Mouse (Mus musculus) MEL-GATA-1-ER (cell line): ENCODE measurements around the gene Pelp1.
A peak's percentile ranks its signal among the peaks of the same experiment; 100 is the strongest.
"Not testable (repeated sequence)": the region's sequence is repeated elsewhere in the genome, so short reads cannot be mapped to it uniquely, and the experiment has no call there.

Experiments used
- DNase-seq: peaks from one replicate; pipeline ENCODE4 v3.0.0-alpha.2; 2012; ENCODE audit warnings: low read depth; ENCODE audit errors: extremely low read depth

Gene Pelp1

DNA sequence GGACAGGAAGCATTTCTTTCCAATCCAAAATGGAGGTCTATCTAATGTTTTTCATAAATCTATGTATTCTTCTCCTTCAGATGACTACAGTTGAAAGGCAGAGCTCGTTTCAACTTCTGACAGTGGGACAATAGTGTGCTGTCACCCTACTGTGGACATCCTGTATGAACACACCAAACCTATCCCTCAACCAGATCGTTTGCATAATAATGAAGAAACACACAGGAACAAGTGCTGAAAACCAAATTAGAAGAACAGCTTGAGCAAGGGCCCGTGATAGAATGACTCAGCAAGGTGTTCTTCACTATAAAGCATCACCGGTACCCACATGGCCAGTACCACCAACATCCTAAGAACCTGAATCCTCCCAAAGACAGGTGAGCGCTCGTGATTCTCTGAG, 16.8 kb upstream of the Pelp1 start:
- not testable (repeated sequence) for DNase-seq

DNA sequence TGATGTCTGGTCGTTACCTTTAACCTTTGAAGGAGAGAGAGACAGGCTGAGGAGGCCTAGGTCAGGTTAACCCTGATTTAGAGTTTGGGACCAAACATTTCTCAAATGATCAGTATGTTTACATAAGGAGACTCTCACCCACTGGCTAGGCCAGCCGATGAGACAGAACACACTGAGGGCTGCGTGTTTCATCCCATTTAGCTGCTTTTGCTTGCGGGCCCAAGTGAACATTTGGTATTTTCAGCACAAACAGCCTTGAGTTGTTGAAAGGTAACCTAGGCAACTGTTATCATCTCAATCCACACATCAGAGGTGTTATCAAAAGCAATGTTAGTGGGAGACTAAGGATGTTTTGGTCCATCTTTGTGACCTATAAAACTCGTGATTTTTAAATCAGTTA, 9.7 kb upstream of the Pelp1 start:
- DNase-seq: no peak

DNA sequence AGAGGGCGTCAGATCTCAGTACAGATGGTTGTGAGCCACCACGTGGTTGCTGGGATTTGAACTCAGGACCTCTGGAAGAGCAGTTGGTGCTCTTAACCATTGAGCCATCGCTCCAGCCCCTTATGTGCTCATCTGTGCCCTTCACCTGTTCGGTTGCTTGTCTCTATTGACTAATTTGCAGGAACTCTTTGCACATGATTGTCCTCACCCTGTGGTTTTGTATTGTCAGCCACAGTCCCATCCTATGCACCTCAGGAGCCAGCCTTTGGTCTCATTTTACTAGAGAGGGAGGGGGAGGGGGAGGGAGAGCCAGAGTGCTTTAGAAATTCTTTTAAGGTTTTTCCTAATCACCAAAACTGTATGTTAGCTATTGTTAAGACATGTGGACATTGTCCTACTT, 8.4 kb upstream of the Pelp1 start:
- no peak for DNase-seq

DNA sequence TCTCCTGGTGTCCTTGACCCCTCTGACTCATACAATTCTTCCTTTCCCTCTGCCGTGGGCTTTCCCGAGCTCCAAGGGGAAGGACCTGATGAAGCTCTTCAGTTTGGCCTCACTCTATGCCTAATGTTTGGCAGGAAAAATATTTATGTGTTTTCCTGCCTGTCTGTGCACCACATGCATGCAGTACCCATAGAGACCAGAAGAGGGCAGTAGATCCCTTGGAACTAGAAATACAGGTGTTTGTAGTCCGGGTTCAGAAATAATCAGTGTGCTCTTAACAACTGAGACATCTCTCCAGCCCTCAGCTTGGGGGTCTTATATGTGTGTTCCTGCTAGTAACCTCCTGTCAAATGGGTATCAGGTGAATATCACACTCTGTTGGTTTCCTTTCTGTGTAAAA, 4.1 kb upstream of the Pelp1 start:
- peak; percentile 58 for DNase-seq

DNA sequence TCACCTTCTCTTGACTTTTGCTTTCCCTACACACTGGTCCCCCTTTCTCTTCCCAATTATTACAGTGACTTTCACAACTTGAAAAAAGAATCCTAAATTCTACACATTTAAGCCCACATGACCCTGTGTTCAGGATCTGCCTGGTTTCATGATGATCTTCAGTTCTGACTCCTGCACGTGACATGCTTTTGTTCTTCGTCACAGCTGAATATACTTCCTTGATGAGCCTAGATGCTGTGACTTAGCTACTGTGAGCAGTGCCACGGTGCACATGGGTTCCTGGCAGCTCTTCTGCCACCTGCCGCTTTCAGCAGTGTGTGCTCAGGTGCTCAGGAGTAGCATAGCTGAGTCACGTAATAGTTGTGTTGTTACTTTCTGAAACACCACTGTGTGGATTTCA, 2.8 kb upstream of the Pelp1 start:
- no peak for DNase-seq

DNA sequence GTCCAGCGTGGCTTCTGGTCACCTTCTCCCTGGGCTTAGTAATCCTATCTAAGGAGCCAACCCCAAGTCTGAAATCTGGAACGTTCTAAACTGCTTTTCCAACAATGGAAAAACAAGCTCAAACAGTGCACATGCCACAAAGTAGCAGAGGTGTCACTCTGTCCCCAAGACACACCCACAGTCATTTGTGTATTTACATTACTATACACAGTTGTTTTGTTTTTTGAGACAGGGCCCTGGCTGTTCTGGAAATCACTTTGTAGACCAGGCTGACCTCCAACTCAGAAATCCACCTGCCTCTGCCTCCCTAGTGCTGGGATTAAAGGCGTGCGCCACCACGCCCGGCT, 439 bp upstream of the Pelp1 start:
- DNase-seq: no peak

DNA sequence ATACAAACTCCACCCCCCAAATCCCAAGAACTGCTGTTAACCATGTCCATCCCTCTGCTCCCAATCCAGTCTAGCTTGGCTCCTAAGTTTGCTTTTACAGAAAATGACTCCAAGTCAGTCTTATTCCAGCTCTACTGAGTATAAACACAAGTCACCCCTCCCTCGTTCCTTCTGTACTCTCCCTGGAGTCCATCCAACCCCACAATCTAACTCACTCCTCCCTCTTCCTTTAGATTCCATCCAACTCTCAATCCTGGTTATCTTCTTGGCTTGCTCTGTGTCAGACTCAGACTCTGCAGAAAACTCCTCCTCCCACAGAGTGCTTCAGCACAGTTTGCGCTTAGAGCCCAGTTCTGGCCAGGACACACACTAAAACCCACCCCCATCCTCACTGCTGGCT, 6.2 kb downstream of the Pelp1 start:
- DNase-seq: no peak

DNA sequence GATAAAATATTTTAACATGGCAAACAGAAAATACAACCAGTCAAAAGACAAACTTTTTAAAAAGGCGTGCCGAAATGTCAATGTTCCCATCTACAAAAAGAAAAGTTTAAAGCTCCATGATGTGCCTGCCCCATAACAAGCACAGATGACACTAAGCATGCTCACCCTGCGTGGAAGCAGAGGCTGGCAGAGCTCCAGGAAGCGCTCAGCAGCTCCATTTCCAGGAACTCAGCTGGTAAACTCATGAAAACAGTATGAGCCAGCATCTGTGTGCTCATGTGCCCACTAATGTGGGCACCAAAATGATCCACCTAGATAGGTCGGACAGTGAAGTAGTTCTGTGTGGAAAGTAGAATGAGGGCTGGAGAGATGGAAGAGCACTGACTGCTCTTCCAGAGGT, 20.4 kb downstream of the Pelp1 start:
- DNase-seq: no peak

DNA sequence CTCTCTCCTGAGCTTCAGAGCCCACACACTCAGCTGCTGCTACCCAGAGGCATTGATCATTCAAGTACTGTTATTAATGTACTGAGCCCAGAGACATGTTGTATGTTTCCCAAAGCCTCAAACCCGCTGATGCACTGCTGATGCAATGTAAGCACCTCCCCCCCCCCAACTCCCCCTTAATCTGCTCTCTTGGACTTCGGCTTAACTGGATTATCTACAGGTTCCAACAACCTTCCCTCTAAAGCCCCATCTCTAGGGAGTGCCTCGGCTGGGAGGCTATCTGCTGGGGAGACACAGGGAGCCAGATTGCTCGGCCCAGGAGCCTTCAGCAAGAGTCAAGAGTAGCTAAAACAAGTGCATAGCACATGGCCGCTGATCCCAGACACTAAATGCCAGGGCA, 22.4 kb downstream of the Pelp1 start:
- no peak for DNase-seq

DNA sequence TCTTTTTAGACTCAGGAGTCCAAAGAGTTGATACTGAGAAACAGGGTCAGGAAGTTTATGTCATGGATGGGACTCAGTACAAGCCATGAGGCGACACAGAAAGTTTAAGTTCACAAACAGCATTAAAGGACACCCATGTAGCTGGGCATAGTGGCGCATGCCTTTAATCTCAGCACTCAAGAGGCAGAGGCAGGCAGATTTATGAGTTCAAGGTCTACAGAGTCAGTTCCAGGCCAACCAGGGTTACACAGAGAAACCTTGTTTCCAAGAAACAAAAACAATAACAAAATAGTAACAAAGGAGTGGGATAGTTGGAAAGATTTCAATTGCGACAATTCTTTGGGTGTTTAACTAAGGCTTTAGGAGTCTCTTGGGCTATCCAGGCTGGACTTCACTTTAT, 25.7 kb downstream of the Pelp1 start:
- no peak for DNase-seq

DNA sequence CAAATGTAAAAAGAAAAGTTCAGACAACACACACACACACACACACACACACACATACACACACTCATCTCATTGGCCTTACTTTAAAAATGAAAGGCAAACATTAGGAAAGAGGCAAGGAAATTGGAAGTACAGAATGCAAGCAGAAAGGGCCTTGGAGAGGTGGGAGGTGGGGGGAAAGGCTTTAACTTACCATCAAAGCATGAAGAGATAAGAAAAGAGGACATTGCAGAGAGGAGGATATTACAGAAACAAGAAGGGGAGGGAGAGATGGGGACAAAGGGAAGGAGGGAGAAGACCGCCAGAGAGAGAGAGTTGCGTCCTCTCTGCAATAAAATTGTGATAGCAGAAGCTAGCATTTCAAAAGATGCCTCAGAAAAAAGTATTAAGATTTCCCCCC, 28.5 kb downstream of the Pelp1 start:
- DNase-seq: no peak

DNA sequence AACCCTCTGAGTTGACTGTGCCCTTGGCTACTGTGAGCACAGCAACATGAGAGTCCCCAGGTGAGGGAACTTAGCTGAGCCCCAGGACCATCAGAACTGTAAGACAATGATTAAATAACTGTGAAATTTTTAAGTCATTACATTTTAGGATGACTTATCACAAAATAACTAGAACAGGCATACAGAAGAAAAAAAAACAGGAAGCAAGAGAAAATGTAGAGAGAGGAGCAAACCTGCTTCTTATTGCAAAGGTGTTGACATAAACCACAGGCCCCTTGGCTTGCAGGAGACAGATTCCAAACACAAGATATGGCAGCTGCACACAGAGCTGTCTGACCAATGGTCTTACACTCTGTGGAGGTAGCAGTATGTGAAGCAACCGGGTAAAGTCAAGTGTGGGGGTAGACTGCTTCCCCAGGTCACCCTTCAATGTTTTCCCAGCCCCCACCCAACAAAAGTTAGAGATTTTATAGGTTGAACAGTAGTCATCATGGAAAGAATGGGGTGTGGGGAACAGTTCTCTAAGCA, 29.3 kb downstream of the Pelp1 start:
- DNase-seq: peak; percentile 33

DNA sequence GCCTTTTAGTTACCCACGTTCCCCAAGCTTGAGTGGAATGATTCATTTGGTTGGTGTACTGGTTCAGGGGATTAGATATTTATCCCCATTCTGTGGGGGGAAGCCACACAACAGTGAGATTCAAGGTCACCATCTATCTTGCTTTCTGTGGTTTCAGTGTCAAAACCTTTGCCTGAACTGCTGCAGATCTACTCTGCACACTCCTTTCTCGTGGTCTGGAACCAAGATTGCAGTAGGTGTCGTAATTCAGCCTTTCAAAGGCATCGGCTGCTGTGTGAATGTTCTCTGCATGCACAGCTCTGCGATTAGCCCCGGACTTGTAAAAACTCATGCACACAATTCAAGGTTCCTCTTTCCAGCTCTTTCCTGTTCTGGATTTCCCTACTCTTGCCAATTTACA, 33.8 kb downstream of the Pelp1 start:
- DNase-seq: peak; percentile 50

DNA sequence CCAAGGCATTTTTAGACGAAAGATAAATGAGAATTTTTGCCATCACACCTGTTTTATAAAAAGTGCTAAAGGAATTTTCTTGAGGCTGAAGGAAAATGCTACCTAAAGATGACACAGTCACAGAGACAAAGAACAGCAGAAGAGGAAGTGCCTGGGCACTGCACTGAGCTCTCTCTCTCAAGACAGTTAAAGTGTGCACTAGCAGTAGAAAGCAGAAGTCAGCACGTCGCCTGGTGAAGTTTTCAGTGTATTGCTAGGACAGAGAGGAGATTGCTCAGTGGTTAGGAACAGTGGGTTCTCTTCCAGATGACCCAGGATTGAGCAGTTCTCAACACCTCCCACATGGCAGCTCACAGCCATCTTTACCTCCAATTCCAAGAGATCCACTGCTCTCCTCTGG, 35.5 kb downstream of the Pelp1 start:
- peak; percentile 97 for DNase-seq

DNA sequence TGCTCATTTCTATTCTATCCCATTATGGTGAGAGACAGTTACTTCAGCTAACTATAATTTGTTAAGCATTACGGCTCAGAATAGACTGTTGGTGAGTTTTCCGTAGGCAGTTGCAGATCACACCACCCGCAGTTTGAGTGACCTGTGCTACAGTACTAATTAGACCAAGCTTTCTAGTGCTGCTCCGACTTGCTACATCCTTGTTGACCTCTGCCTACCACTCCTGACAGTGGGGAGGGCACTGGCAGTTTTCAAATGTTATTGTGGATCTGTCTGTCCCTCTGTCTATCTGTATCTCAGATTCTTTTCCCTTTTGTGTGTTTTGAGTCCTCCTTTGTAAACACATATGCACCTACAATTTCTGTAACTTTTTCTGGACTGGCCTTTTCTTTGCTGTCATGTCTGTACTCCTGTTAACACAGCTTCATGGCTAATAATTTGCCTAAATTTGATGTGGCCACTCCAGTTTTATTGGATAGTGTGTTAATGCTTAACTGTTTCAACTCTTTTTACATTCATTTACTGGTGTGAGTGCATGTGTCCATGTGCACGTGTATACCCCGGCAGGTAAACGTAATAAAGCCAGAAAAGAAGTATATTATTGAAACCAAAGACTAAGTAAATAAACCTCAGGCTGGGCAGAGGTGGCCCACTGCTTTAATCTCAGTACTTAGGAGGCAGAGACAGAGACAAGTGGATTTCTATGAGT, 36.8 kb downstream of the Pelp1 start:
- no peak for DNase-seq

DNA sequence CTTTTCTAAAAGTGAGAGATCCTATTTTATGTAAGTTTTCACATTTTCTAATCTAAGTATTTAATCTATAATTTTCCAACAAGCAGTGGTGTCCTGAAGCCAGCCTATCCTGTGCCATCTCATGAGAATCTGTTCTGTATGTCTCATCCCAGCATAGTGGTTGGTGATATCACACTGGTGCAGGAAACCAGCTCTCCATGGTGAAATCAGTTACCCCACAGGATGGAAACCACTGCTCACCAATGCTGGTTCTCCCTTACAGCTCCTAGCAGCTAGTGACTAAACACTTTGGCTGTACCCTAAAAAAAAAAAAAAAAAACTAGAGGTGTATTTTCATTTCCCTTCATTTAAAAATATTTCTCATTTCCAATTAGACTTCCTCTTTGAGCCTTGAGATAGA, 37.4 kb downstream of the Pelp1 start:
- no peak for DNase-seq

DNA sequence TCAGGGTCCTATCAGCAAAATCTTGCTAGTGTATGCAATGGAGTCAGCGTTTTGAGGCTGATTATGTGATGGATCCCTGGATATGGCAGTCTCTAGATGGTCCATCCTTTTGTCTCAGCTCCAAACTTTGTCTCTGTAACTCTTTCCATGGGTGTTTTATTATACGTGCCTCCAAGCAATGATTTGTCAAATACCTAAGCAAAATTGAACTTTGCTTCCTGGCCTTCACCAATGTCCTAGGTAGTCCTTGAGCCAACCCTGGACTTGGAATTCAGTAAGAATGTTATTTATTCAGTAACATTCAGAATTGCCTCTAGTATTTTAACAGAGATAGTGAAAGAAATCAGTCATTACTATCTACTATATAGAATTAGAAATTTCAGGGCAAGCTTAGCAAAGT, 41.2 kb downstream of the Pelp1 start:
- DNase-seq: not testable (repeated sequence)

DNA sequence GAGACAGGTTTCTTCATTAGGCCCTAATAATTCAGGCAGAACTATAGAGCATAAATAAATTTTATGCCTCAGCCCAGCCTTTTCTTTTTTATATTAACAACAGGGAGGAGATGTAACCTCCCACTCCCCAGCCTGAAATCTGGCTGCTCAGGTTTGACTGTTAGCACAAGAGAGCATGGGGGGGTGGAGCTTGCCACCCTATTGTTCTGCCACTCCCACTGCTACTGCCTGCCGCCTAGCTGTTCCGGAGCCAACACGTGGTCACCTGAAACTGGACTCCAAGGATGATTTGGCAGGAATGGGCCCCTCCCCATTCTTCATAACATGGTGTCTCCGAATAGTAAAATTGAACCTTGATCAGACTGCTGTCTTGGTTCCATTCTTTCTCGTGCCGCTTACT, 42.1 kb downstream of the Pelp1 start:
- DNase-seq: not testable (repeated sequence)

DNA sequence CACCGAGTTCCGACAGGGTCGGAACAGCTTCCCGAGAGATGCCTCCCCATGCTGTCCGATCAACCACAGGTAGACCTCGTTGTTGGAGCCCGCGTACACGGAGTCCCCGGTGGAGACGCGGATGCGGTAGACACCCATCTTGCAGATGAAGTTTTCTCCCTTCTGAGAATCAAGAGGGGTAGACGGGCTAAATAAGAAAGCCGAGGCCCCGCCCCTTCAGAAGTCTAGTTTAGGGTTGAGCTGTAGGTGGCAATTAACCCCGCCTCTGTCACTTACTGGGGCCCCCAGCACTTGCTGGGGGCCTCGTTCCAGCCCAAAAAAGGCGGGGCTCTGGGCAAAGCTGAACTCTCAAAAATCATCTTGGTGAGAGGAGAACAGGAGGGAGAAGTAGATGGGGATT, 58.0 kb downstream of the Pelp1 start, which contains the start of gene Alox15:
TSS of gene Alox15 (minus strand) at position 164 of the 400 bp plus-strand sequence.
- DNase-seq: no peak

DNA sequence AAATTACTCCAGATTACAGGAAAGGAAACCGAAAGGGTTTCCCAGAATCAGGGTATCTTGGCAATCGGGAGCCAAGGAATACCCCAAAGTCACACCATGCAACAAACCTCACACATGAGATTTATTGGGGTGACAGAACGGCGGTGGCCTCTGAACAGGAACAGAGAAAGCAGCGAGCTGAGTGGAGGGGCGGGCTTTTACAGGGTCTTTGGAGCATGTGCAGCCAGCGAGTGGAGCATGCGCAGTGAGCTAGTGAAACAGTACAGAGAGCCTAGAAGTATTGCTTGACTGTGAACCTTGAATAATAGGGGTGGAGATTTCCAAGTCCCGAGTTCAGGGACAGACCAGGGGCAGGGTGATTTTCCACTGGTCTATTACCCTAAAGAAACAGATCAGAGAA, 61.2 kb downstream of the Pelp1 start:
- DNase-seq: no peak

DNA sequence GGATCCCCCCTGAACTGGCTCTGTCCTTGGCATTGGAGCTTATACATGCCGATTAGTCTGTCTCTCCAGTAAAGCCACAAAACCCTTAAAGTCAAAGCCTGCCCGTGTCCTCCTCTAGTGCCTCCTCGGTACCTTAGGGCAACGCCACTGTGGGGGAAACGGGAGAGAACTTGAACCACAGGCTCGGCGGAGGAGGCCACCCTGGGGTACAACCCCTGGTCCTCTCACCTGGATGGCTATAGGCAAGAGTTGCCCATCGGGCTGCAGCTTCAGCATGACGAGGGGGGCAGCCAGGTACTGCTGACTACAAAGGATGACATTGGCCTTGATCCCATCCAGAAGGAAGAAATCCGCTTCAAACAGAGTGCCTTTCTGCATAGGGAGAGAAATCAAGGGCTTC, 62.0 kb downstream of the Pelp1 start:
- DNase-seq: no peak

DNA sequence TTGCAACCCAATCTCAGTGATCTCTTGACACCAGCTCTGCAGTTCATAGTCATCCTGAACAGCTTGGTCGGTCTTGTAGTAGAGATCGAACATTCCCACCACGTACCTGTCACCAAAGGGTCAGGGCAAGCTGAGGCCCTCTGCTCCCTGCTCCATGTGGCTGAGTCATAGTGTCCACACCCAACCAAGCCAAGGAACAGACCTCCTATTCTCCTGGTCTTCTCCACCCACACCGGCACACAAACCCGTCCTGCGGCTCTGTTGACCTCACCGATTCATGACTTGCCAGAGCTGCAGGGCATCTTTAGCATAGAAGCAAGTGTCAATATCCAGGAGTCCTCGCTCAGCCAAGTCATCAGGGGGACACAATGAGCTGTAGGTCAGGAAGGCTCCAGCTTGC, 64.3 kb downstream of the Pelp1 start:
- DNase-seq: no peak

DNA sequence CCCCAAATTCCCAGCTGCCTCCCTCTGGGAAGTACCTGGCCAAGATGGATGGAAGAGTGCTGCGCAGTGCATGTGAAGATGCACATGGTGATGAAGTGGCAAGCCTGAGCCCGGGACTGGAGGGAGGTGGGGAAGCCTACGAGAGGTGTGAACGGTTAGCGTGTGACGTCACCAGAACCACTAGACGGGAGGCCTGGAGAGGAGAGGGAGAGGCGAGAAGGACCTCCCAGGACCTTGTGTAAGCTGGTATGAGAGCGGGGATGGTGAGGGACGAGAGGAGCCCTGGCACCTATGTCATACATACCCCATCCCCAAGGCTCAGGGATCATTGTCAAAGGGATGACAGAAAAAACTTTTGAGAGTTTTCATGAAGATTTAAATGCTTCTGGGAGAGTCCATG, 64.8 kb downstream of the Pelp1 start:
- DNase-seq: no peak
